ENCODE assay signal across 9 mouse cellular contexts in the genomic region with DNA sequence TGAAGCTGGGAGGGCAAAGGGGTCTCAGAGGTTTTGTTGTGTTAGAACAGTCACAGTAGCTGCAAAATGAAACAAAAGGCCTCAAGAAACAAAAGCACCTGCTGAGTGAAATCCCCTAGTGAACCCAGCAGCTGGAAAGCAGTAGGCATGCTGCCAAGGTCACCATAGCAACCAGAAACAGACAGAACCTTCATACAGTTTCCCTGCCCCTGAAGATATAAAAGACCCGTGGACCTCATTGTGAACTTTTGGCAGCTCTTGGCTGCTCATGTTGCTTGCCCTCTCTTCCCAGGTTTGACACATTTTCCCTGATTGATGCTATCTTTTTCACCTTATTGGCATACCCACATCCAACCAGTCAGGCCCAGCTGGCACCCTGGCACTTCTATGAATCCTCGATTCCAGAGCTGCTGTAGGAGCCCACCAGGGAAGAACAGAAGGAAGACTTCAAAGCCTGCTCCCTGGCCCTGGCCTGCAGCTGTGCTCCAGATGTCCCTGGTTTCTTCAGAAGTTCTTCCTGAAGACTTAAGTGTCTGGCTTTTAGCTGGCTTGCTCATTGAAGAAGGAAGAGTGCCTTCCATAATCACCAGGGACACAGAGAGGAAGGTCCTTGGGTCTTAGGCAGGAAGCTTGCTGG. TPM values are rescaled to one million over a fixed set of nuclear protein-coding genes. Genes with fewer than 3 reads are reported as not detected.
DNase-seq lines count a peak whose midpoint lies in the region; ATAC-seq lines count a peak whose summit lies in the region.
"Had no signal": no experiment of that assay in that cellular context is flagged by ENCODE, and none has a peak within 500 bp of the region (broad histone marks: within the 10 kb centered on the region; RNA-seq: fewer than 3 reads in every experiment).

No protein-coding gene starts in this region.

- WGBS in embryonic facial prominence, embryonic 10.5 days, result 41% methylated on average over 2 of the region's 2 CpGs
- 5% methylated on average over 2 of the region's 2 CpGs for WGBS in hindbrain, embryonic 16.5 days
- WGBS in lung, embryonic 16.5 days, result 11% methylated on average over 2 of the region's 2 CpGs

- H3K36me3 ChIP-seq in embryonic facial prominence, embryonic 10.5 days (replicated peaks), result no peaks in the 10 kb centered on the region
- H3K36me3 ChIP-seq in hindbrain, embryonic 16.5 days (ENCODE audit: control insufficient read depth, insufficient read depth, low read length), result no peaks in the 10 kb centered on the region
- H3K36me3 ChIP-seq in lung, embryonic 16.5 days (ENCODE audit: control insufficient read depth, insufficient read depth, low read length), result no peaks in the 10 kb centered on the region
- no peaks in the 10 kb centered on the region for H3K36me3 ChIP-seq in splenic B cell, adult 2 months (ENCODE audit: control insufficient read depth, insufficient read depth, low read length, poor library complexity, severe bottlenecking)

- H3K27ac ChIP-seq in embryonic facial prominence, embryonic 10.5 days (replicated peaks), result peak overlapping the region; percentile 2; the same call in 1 of the 2 replicates
- H3K27ac ChIP-seq in hindbrain, embryonic 16.5 days (ENCODE audit: low read depth, low read length), result no peak overlapping the region
- H3K27ac ChIP-seq in lung, embryonic 16.5 days (ENCODE audit: low read length), result no peak overlapping the region; the same call in 1 of the 2 replicates

- ATAC-seq in CD4-positive, CD25-positive, alpha-beta regulatory T cell, adult 4 months, result peak; percentile 89
- ATAC-seq in hindbrain, embryonic 16.5 days, result peak; percentile 71
- ATAC-seq in lung, embryonic 16.5 days (ENCODE audit: low read depth), result peak; percentile 47

- H3K9me3 ChIP-seq in embryonic facial prominence, embryonic 10.5 days, result no peaks in the 10 kb centered on the region
- no peaks in the 10 kb centered on the region for H3K9me3 ChIP-seq in hindbrain, embryonic 16.5 days (ENCODE audit: control insufficient read depth, low read length)
- no peaks in the 10 kb centered on the region for H3K9me3 ChIP-seq in lung, embryonic 16.5 days (ENCODE audit: control insufficient read depth, low read length)
- H3K9me3 ChIP-seq: megakaryocyte, embryonic 14.5 days had no signal

- H3K4me2 ChIP-seq in hindbrain, embryonic 16.5 days (ENCODE audit: low read length), result no peak overlapping the region
- H3K4me2 ChIP-seq in lung, embryonic 16.5 days (ENCODE audit: low read depth, low read length), result no peak overlapping the region

- no peaks in the 10 kb centered on the region for H3K27me3 ChIP-seq in embryonic facial prominence, embryonic 10.5 days (replicated peaks; ENCODE audit: low read depth, poor library complexity, severe bottlenecking)
- H3K27me3 ChIP-seq in hindbrain, embryonic 16.5 days (replicated peaks; ENCODE audit: control insufficient read depth, insufficient read depth, low read length), result no peaks in the 10 kb centered on the region
- no peaks in the 10 kb centered on the region for H3K27me3 ChIP-seq in lung, embryonic 16.5 days (ENCODE audit: control insufficient read depth, insufficient read depth, low read depth, low read length)
- H3K27me3 ChIP-seq in splenic B cell, adult 2 months (ENCODE audit: control insufficient read depth, insufficient read depth, low read length, poor library complexity, severe bottlenecking), result no peaks in the 10 kb centered on the region

- DNase-seq in frontal cortex, postnatal 10 days (ENCODE audit: low spot score in 2 of 2), result peak; percentile 45 to 71
- no peak for DNase-seq in frontal cortex, postnatal 36 days (ENCODE audit: low spot score in 2 of 2)
- no peak for DNase-seq in embryonic facial prominence, embryonic 10.5 days (ENCODE audit: low spot score)
- DNase-seq in splenic B cell, adult 2 months (ENCODE audit: low read depth, low spot score), result peak; percentile 52
- no peak for DNase-seq in urinary bladder, adult 2 months (ENCODE audit: low spot score)

- H3K9ac ChIP-seq in hindbrain, embryonic 16.5 days (ENCODE audit: low read depth, low read length), result no peak overlapping the region
- H3K9ac ChIP-seq in lung, embryonic 16.5 days (ENCODE audit: low read length), result no peak overlapping the region

- H3K4me1 ChIP-seq in embryonic facial prominence, embryonic 10.5 days, result peaks cover 14% of the 10 kb centered on the region
- H3K4me1 ChIP-seq in hindbrain, embryonic 16.5 days (ENCODE audit: control insufficient read depth, insufficient read depth, low read depth, low read length), result peaks cover 11% of the 10 kb centered on the region
- peaks cover 4% of the 10 kb centered on the region for H3K4me1 ChIP-seq in lung, embryonic 16.5 days (replicated peaks; ENCODE audit: control insufficient read depth, insufficient read depth, low read length)

- H3K4me3 ChIP-seq in embryonic facial prominence, embryonic 10.5 days, result no peak overlapping the region
- H3K4me3 ChIP-seq in hindbrain, embryonic 16.5 days (ENCODE audit: low read length), result no peak overlapping the region
- H3K4me3 ChIP-seq in lung, embryonic 16.5 days (ENCODE audit: low read length), result no peak overlapping the region
- H3K4me3 ChIP-seq: megakaryocyte, embryonic 14.5 days had no signal

RNA-seq across cellular contexts. Expression of gene S100a6, which starts 10.9 kb away (rescaled TPM):
- polyA plus RNA-seq in CD4-positive, CD25-positive, alpha-beta regulatory T cell, adult 4 months (2017; shearing (Covaris generic)), result 100 to 1,000 TPM; 291 to 360 TPM
- polyA plus RNA-seq in embryonic facial prominence, embryonic 10.5 days (2016; fragmentation: Nextera tagmentation; extraction: Ambion mirVana), result 17.7 and 21.3 TPM in 2 replicates
- 31.7 and 32.1 TPM in 2 replicates for polyA plus RNA-seq in hindbrain, embryonic 16.5 days (2015; fragmentation: Nextera tagmentation; extraction: Ambion mirVana)
- polyA plus RNA-seq in lung, embryonic 16.5 days (2015; fragmentation: Nextera tagmentation; extraction: Ambion mirVana), result 184 and 203 TPM in 2 replicates
- 3,944 and 6,594 TPM in 2 replicates for polyA plus RNA-seq in urinary bladder, adult 2 months (2012; rRNA removed)

RNA-seq across cellular contexts. Expression of gene S100a5, which starts 15.2 kb away (rescaled TPM):
- not detected for polyA plus RNA-seq in CD4-positive, CD25-positive, alpha-beta regulatory T cell, adult 4 months (2017; shearing (Covaris generic))
- polyA plus RNA-seq in embryonic facial prominence, embryonic 10.5 days (2016; fragmentation: Nextera tagmentation; extraction: Ambion mirVana), result not detected in 2 replicates
- polyA plus RNA-seq in hindbrain, embryonic 16.5 days (2015; fragmentation: Nextera tagmentation; extraction: Ambion mirVana), result not detected in 2 replicates
- polyA plus RNA-seq in lung, embryonic 16.5 days (2015; fragmentation: Nextera tagmentation; extraction: Ambion mirVana), result not detected in 2 replicates
- polyA plus RNA-seq in urinary bladder, adult 2 months (2012; rRNA removed), result 9.8 and 10.2 TPM in 2 replicates

RNA-seq across cellular contexts. Expression of gene S100a4, which starts 20.0 kb away (rescaled TPM):
- polyA plus RNA-seq in CD4-positive, CD25-positive, alpha-beta regulatory T cell, adult 4 months (2017; shearing (Covaris generic)), result 100 to 1,000 TPM in 1 of 2 experiments, 10 to 100 TPM in 1; 74.9 to 104 TPM
- polyA plus RNA-seq in embryonic facial prominence, embryonic 10.5 days (2016; fragmentation: Nextera tagmentation; extraction: Ambion mirVana), result 1.1 TPM in 1 of 2 replicates, not detected in the other
- polyA plus RNA-seq in hindbrain, embryonic 16.5 days (2015; fragmentation: Nextera tagmentation; extraction: Ambion mirVana), result 0.36 and 1.4 TPM in 2 replicates
- 12.1 and 12.8 TPM in 2 replicates for polyA plus RNA-seq in lung, embryonic 16.5 days (2015; fragmentation: Nextera tagmentation; extraction: Ambion mirVana)
- polyA plus RNA-seq in urinary bladder, adult 2 months (2012; rRNA removed), result 263 and 329 TPM in 2 replicates

RNA-seq across cellular contexts. Expression of gene Gm42674, which starts 21.8 kb away (rescaled TPM):
- polyA plus RNA-seq in CD4-positive, CD25-positive, alpha-beta regulatory T cell, adult 4 months (2017; shearing (Covaris generic)), result not detected
- not detected in 2 replicates for polyA plus RNA-seq in embryonic facial prominence, embryonic 10.5 days (2016; fragmentation: Nextera tagmentation; extraction: Ambion mirVana)
- 0.51 TPM in 1 of 2 replicates, not detected in the other for polyA plus RNA-seq in hindbrain, embryonic 16.5 days (2015; fragmentation: Nextera tagmentation; extraction: Ambion mirVana)
- polyA plus RNA-seq in lung, embryonic 16.5 days (2015; fragmentation: Nextera tagmentation; extraction: Ambion mirVana), result not detected in 2 replicates
- 0.41 and 0.81 TPM in 2 replicates for polyA plus RNA-seq in urinary bladder, adult 2 months (2012; rRNA removed)

RNA-seq across cellular contexts. Expression of gene S100a7a, which starts 30.3 kb away (rescaled TPM):
- not detected for polyA plus RNA-seq in CD4-positive, CD25-positive, alpha-beta regulatory T cell, adult 4 months (2017; shearing (Covaris generic))
- polyA plus RNA-seq in embryonic facial prominence, embryonic 10.5 days (2016; fragmentation: Nextera tagmentation; extraction: Ambion mirVana), result not detected in 2 replicates
- 0.20 and 0.24 TPM in 2 replicates for polyA plus RNA-seq in hindbrain, embryonic 16.5 days (2015; fragmentation: Nextera tagmentation; extraction: Ambion mirVana)
- 0.11 and 0.21 TPM in 2 replicates for polyA plus RNA-seq in lung, embryonic 16.5 days (2015; fragmentation: Nextera tagmentation; extraction: Ambion mirVana)
- 4.6 and 6.6 TPM in 2 replicates for polyA plus RNA-seq in urinary bladder, adult 2 months (2012; rRNA removed)

Comparison
In these comparisons a context has a peak if more than half of its experiments do, and no peak if none do; other contexts are left out.
1. DNase-seq: peak in frontal cortex, postnatal 10 days (2 of 2) and splenic B cell, adult 2 months (single experiment); none in frontal cortex, postnatal 36 days (0 of 2), embryonic facial prominence, embryonic 10.5 days (single experiment) and urinary bladder, adult 2 months (single experiment).
2. RNA of gene S100a6, which starts 10.9 kb away (polyA plus RNA-seq): 3,944 to 6,594 TPM in urinary bladder, adult 2 months; 291 to 360 TPM in CD4-positive, CD25-positive, alpha-beta regulatory T cell, adult 4 months, 184 to 203 TPM in lung, embryonic 16.5 days, 31.7 to 32.1 TPM in hindbrain, embryonic 16.5 days and 17.7 to 21.3 TPM in embryonic facial prominence, embryonic 10.5 days; every median in the first group is over 10 times any median in the second.
3. Peak in every context shown above with its lines, with median percentiles within 50 percentile points of each other: ATAC-seq.